Mouse (Mus musculus): ENCODE data around the gene Ppa2. TPM values are rescaled to one million over a fixed set of nuclear protein-coding genes. Genes with fewer than 3 reads are reported as not detected.

Ppa2 gene
- polyA plus RNA-seq, 1 experiment from 2014 or later = 70.6 TPM

DNA sequence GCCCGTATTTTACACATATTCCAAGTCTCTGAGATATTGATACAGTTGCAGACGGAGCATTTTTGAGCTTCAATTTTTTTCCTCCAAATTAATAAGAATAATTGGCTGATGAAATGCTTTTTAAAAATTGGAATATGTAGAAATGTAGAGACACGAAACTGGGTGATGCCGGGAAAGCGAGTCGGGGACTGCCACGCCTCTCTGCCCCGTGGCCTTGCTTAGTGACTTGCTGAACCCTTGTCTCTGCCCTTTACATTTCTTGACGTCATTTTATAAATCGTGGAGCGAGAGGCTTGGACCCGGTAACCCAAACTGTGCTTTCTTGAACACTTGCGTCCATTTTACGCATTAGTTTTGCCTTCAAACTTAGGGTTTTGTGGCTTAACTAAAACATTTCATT is 5.1 kb downstream of the Ppa2 start:
- Histone ChIP-seq H3K9ac (replicated peaks) (no peak overlapping the region), H3K27me3 (no peaks in the 10 kb centered on the region), H3K9me3 (no peaks in the 10 kb centered on the region), H3K4me2 (replicated peaks) (no peak overlapping the region), H3K4me1 (peaks cover 15% of the 10 kb centered on the region; the same call in 1 of the 2 replicates), H3K36me3 (no peaks in the 10 kb centered on the region), H3K4me3 (no peak overlapping the region), H3K27ac (replicated peaks) (no peak overlapping the region)
- WGBS = 97% methylated on average over 14 of the region's 14 CpGs
- ATAC-seq (replicated peaks) = no peak

DNA sequence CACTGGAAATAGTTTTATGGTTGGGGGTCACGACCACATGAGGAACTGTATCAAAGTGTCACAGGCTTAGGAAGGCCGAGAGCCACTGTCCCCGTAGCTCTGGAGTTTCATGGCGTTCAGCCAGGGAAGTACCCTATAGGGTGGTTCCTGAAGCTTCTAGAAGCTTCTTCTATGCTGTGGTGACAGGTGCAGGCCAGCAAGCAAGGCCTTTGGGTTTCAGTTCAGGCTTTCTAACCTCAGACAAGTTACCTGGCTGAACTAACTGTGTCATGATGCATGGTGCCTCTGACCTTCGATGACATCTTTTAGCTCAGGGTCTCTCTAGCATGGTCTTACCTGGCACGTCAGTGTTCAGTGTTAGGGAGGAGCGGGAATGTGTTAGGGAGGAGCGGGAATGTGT is 5.7 kb downstream of the Ppa2 start:
- no peaks in the 10 kb centered on the region for H3K27me3 ChIP-seq
- H3K9me3 ChIP-seq = no peaks in the 10 kb centered on the region
- peaks cover 14% of the 10 kb centered on the region; the same call in 1 of the 2 replicates for H3K4me1 ChIP-seq
- no peak for ATAC-seq (replicated peaks)
- H3K9ac ChIP-seq (replicated peaks) = no peak overlapping the region
- H3K27ac ChIP-seq (replicated peaks) = no peak overlapping the region
- no peaks in the 10 kb centered on the region for H3K36me3 ChIP-seq
- no peak overlapping the region for H3K4me2 ChIP-seq (replicated peaks)
- 95% methylated on average over 8 of the region's 8 CpGs for WGBS
- no peak overlapping the region for H3K4me3 ChIP-seq

DNA sequence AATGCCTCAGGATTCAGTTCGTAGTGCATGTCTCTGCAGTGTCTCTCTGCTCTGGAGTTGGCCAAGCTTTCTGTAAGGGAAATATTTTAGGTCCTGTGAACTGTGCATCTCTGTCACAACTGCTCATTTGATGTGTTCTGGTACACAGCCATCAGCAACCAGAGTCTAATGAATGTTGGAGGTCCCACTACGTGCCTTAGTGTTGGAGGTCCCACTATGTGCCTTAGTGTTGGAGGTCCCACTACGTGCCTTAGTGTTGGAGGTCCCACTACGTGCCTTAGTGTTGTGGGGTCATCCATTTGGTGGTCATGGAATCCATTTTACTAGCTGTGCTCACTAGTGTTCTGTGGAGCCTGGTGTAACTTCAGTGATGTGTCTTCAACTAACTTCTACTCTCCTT is 7.9 kb downstream of the Ppa2 start:
- WGBS = 90% methylated on average over 4 of the region's 4 CpGs
- Histone ChIP-seq H3K9ac (replicated peaks) (no peak overlapping the region), H3K4me2 (replicated peaks) (no peak overlapping the region), H3K27ac (replicated peaks) (no peak overlapping the region), H3K4me3 (no peak overlapping the region), H3K27me3 (no peaks in the 10 kb centered on the region), H3K36me3 (peaks cover 2% of the 10 kb centered on the region; the same call in 1 of the 2 replicates), H3K4me1 (no peaks in the 10 kb centered on the region), H3K9me3 (no peaks in the 10 kb centered on the region)
- ATAC-seq (replicated peaks) = no peak

- Histone ChIP-seq H3K9ac (replicated peaks) (no peak overlapping the region), H3K4me2 (replicated peaks) (no peak overlapping the region), H3K4me1 (no peaks in the 10 kb centered on the region), H3K9me3 (no peaks in the 10 kb centered on the region), H3K27ac (replicated peaks) (no peak overlapping the region), H3K36me3 (peaks cover 2% of the 10 kb centered on the region; the same call in 1 of the 2 replicates), H3K27me3 (no peaks in the 10 kb centered on the region), H3K4me3 (no peak overlapping the region)
- no peak for ATAC-seq (replicated peaks)
- 89% methylated on average over 15 of the region's 15 CpGs for whole genome bisulfite sequencing
Measured at GRCm38 (mm10) chr3:133318596-133318995, 8.7 kb downstream of the Ppa2 start.

- H3K9me3 ChIP-seq = no peaks in the 10 kb centered on the region
- H3K4me2 ChIP-seq (replicated peaks) = no peak overlapping the region
- H3K27ac ChIP-seq (replicated peaks) = no peak overlapping the region
- 77% methylated on average over 7 of the region's 7 CpGs for WGBS
- no peaks in the 10 kb centered on the region for H3K4me1 ChIP-seq
- H3K36me3 ChIP-seq = peaks cover 2% of the 10 kb centered on the region; the same call in 1 of the 2 replicates
- H3K27me3 ChIP-seq = no peaks in the 10 kb centered on the region
- H3K4me3 ChIP-seq = no peak overlapping the region
- H3K9ac ChIP-seq (replicated peaks) = no peak overlapping the region
- ATAC-seq (replicated peaks) = no peak
Measured at GRCm38 (mm10) chr3:133319795-133320194, 9.9 kb downstream of the Ppa2 start.

- H3K27ac ChIP-seq (replicated peaks) = no peak overlapping the region
- ATAC-seq (replicated peaks) = no peak
- no peaks in the 10 kb centered on the region for H3K4me1 ChIP-seq
- H3K9me3 ChIP-seq = no peaks in the 10 kb centered on the region
- no peaks in the 10 kb centered on the region for H3K27me3 ChIP-seq
- peaks cover 2% of the 10 kb centered on the region; the same call in 1 of the 2 replicates for H3K36me3 ChIP-seq
- 95% methylated on average over 6 of the region's 6 CpGs for WGBS
- H3K4me3 ChIP-seq = no peak overlapping the region
- no peak overlapping the region for H3K4me2 ChIP-seq (replicated peaks)
- H3K9ac ChIP-seq (replicated peaks) = no peak overlapping the region
Measured at GRCm38 (mm10) chr3:133320313-133320712, 10.4 kb downstream of the Ppa2 start.

- H3K4me1 ChIP-seq = no peaks in the 10 kb centered on the region
- 80% methylated on average over 10 of the region's 10 CpGs for WGBS
Measured at GRCm38 (mm10) chr3:133321928-133322327, 12.0 kb downstream of the Ppa2 start.

GRCm38 (mm10) chr3:133322552-133322951 is 12.6 kb downstream of the Ppa2 start:
- Histone ChIP-seq H3K9me3 (no peaks in the 10 kb centered on the region), H3K36me3 (peaks cover 2% of the 10 kb centered on the region; the same call in 1 of the 2 replicates), H3K4me1 (no peaks in the 10 kb centered on the region), H3K4me3 (no peak overlapping the region), H3K4me2 (replicated peaks) (no peak overlapping the region), H3K27ac (replicated peaks) (no peak overlapping the region), H3K9ac (replicated peaks) (no peak overlapping the region), H3K27me3 (no peaks in the 10 kb centered on the region)
- no peak for ATAC-seq (replicated peaks)
- 76% methylated on average over 4 of the region's 4 CpGs for WGBS

More at GRCm38 (mm10) chr3:133321928-133322327, 12.0 kb downstream of the Ppa2 start:
- Histone ChIP-seq H3K4me3 (no peak overlapping the region), H3K27ac (replicated peaks) (no peak overlapping the region), H3K9me3 (no peaks in the 10 kb centered on the region), H3K36me3 (peaks cover 2% of the 10 kb centered on the region; the same call in 1 of the 2 replicates), H3K9ac (replicated peaks) (no peak overlapping the region), H3K27me3 (no peaks in the 10 kb centered on the region), H3K4me2 (replicated peaks) (no peak overlapping the region)
- ATAC-seq (replicated peaks) = no peak

DNA sequence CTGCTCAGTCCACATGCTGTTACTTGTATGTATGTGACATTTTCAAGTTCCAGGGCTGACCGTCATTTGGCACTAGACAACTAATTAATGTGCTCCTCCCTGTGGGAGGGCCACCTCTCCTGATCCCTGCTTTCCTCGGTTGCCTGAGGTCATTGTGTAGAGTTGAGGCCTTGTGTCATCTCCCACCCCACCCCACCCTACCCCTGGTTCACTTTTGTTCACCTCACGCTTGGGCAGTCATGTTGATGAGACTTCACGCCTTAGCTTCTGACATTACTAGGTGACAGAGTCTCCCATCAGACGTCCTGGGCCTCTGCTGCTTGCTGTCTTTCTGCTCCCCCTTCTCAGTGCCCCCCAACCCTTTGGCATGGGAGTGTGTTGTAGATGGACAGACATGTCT is 15.2 kb downstream of the Ppa2 start:
- Histone ChIP-seq H3K27ac (replicated peaks) (no peak overlapping the region), H3K4me2 (replicated peaks) (no peak overlapping the region), H3K4me1 (no peaks in the 10 kb centered on the region), H3K36me3 (peaks cover 2% of the 10 kb centered on the region; the same call in 1 of the 2 replicates), H3K9ac (replicated peaks) (no peak overlapping the region), H3K27me3 (no peaks in the 10 kb centered on the region), H3K4me3 (no peak overlapping the region), H3K9me3 (no peaks in the 10 kb centered on the region)
- ATAC-seq (replicated peaks) = no peak
- WGBS = 37% methylated on average over 5 of the region's 5 CpGs

- Histone ChIP-seq H3K4me1 (no peaks in the 10 kb centered on the region), H3K27me3 (no peaks in the 10 kb centered on the region), H3K36me3 (no peaks in the 10 kb centered on the region), H3K9ac (replicated peaks) (no peak overlapping the region), H3K27ac (replicated peaks) (no peak overlapping the region), H3K4me3 (no peak overlapping the region), H3K9me3 (no peaks in the 10 kb centered on the region), H3K4me2 (replicated peaks) (no peak overlapping the region)
- no peak for ATAC-seq (replicated peaks)
- WGBS = 90% methylated on average over 13 of the region's 13 CpGs
Measured at GRCm38 (mm10) chr3:133328551-133328950, 18.6 kb downstream of the Ppa2 start.

GRCm38 (mm10) chr3:133329406-133329805 is 19.5 kb downstream of the Ppa2 start:
- no peak overlapping the region for H3K4me3 ChIP-seq
- no peaks in the 10 kb centered on the region for H3K4me1 ChIP-seq
- no peaks in the 10 kb centered on the region for H3K27me3 ChIP-seq
- no peak for ATAC-seq (replicated peaks)
- H3K9ac ChIP-seq (replicated peaks) = no peak overlapping the region
- no peak overlapping the region for H3K27ac ChIP-seq (replicated peaks)
- no peaks in the 10 kb centered on the region for H3K36me3 ChIP-seq
- no peaks in the 10 kb centered on the region for H3K9me3 ChIP-seq
- H3K4me2 ChIP-seq (replicated peaks) = no peak overlapping the region
- 84% methylated on average over 2 of the region's 2 CpGs for WGBS

DNA sequence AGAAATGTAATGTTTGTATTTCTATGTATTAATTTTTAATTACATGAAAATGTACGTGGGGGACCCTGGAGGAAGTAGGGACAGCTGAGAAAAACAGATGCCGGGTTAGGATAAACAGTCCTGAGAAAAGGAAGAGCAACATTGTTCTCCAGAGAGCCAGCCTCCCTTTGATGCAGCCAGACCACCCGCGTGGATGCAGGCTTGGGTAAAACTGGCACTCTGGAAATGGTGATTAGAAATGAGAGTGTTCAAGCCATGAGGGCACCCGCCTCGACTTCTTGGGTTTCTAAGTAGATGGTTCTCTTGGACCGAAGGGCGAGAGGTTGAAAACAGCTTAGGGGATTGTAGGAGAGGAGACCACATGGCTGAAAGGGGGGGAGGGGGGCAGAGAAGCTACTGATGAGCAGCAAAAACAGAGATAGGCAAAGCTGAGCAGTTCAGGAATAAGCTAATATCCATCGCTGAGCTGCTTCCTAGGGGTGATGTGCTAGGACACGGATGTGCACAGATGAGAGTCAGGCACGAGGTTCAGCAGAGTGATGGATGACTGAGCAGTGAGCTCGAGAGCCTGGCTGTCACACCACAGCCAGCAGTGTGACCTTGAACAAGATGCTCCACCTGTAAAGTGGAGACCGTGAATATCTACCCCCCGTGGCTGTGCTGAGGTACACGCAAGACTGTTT is 21.4 kb downstream of the Ppa2 start:
- Histone ChIP-seq H3K27me3 (no peaks in the 10 kb centered on the region), H3K9ac (replicated peaks) (no peak overlapping the region), H3K4me3 (no peak overlapping the region), H3K9me3 (no peaks in the 10 kb centered on the region), H3K4me1 (no peaks in the 10 kb centered on the region), H3K36me3 (no peaks in the 10 kb centered on the region), H3K4me2 (replicated peaks) (no peak overlapping the region), H3K27ac (replicated peaks) (no peak overlapping the region)
- 74% methylated on average over 15 of the region's 15 CpGs for WGBS
- ATAC-seq (replicated peaks) = no peak

- WGBS = 96% methylated on average over 5 of the region's 5 CpGs
- H3K4me1 ChIP-seq = no peaks in the 10 kb centered on the region
- H3K27ac ChIP-seq (replicated peaks) = no peak overlapping the region
- no peak overlapping the region for H3K4me3 ChIP-seq
- no peaks in the 10 kb centered on the region for H3K9me3 ChIP-seq
- no peak overlapping the region for H3K9ac ChIP-seq (replicated peaks)
- H3K36me3 ChIP-seq = no peaks in the 10 kb centered on the region
- no peaks in the 10 kb centered on the region for H3K27me3 ChIP-seq
- no peak for ATAC-seq (replicated peaks)
- no peak overlapping the region for H3K4me2 ChIP-seq (replicated peaks)
Measured at GRCm38 (mm10) chr3:133332280-133332679, 22.4 kb downstream of the Ppa2 start.

All from forebrain, embryonic 15.5 days (tissue).